Mouse (Mus musculus): Measurements from ENCODE around the gene Ctsw. TPM values are rescaled to one million over a fixed set of nuclear protein-coding genes. Genes with fewer than 3 reads are reported as not detected.
A peak's percentile ranks its signal among the peaks of the same experiment; 100 is the strongest.

The Ctsw gene
- total RNA-seq (2014; rRNA removed): 1.2 and 4.5 TPM in 2 replicates
- polyA plus RNA-seq (2015; fragmentation: Nextera tagmentation; extraction: Ambion mirVana): 1.6 and 2.0 TPM in 2 replicates

DNA sequence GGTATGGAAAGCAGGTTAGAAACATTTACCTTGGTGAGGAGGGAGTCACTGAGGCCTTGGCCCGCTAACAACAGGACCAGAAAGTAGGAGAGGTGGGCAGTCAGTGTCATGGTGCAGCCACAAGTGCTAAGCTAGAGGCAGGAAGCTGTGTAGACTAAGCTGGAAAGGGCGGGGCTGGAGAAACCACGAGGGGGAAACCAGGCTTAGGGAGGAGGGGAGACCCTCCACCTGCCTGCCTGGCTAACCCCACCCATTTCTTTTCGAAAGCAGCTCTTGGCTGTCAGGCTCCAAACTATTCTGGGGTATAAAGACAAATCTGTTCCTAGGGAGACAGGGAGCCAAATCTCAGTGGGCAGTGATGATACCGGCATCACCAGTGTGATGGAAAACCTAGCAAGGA lies at the start of gene Ctsw:
Gene Ctsw, minus strand, starts transcription at position 134 of the 400 bp plus-strand sequence.
- no peak within 1 kb of the TSS for H3K27ac ChIP-seq
- H3K27me3 ChIP-seq (ENCODE audit: insufficient read depth, low read length): no peaks in the 10 kb centered on the region
- no peak for TF ChIP-seq CTCF (IDR thresholded peaks at IDR 0.05; ENCODE audit: low read depth)
- H3K4me1 ChIP-seq (ENCODE audit: insufficient read depth, low read length): no peaks in the 10 kb centered on the region
- no peak within 1 kb of the TSS for H3K9ac ChIP-seq (replicated peaks; ENCODE audit: low read length)
- ATAC-seq: no peak
- WGBS: 57% methylated on average over 5 of the region's 5 CpGs
- DNase-seq (ENCODE audit: low spot score): no peak
- peaks cover 27% of the 10 kb centered on the region for H3K36me3 ChIP-seq (ENCODE audit: insufficient read depth, low read length)
- H3K4me2 ChIP-seq (ENCODE audit: low read depth, low read length): no peak within 1 kb of the TSS
- no peak within 1 kb of the TSS for H3K4me3 ChIP-seq (ENCODE audit: low read length)
- H3K9me3 ChIP-seq (ENCODE audit: low read length): no peaks in the 10 kb centered on the region

- 78% methylated on average over 8 of the region's 8 CpGs for WGBS
- TF ChIP-seq CTCF (IDR thresholded peaks at IDR 0.05; ENCODE audit: low read depth): no peak
These were observed 48.7 kb upstream of the Ctsw start for GRCm38 (mm10) chr19:5516906-5517505.

GRCm38 (mm10) chr19:5515840-5516777 lies 47.8 kb upstream of the Ctsw start:
- 0 out of 2 replicates have a peak, but pooled peaks cover 5% of the 10 kb centered on the region for H3K4me1 ChIP-seq (ENCODE audit: insufficient read depth, low read length)
- DNase-seq (ENCODE audit: low spot score) (no peak), ATAC-seq (no peak)
- TF ChIP-seq CTCF (IDR thresholded peaks at IDR 0.05; ENCODE audit: low read depth): no peak; the same call in 1 of the 2 replicates
- WGBS: 53% methylated on average over 7 of the region's 7 CpGs
- no peaks in the 10 kb centered on the region for H3K9me3 ChIP-seq (ENCODE audit: low read length)
- H3K4me3 ChIP-seq (ENCODE audit: low read length): no peak overlapping the region
- no peak overlapping the region for H3K27ac ChIP-seq
- no peak overlapping the region for H3K9ac ChIP-seq (replicated peaks; ENCODE audit: low read length)
- H3K4me2 ChIP-seq (ENCODE audit: low read depth, low read length): no peak overlapping the region
- no peaks in the 10 kb centered on the region for H3K27me3 ChIP-seq (ENCODE audit: insufficient read depth, low read length)
- H3K36me3 ChIP-seq (ENCODE audit: insufficient read depth, low read length): no peaks in the 10 kb centered on the region

More at GRCm38 (mm10) chr19:5516906-5517505, 48.7 kb upstream of the Ctsw start:
- no peaks in the 10 kb centered on the region for H3K27me3 ChIP-seq (ENCODE audit: insufficient read depth, low read length)
- no peaks in the 10 kb centered on the region for H3K9me3 ChIP-seq (ENCODE audit: low read length)
- ATAC-seq (no peak), DNase-seq (ENCODE audit: low spot score) (no peak)
- H3K27ac ChIP-seq: no peak overlapping the region
- no peaks in the 10 kb centered on the region for H3K36me3 ChIP-seq (ENCODE audit: insufficient read depth, low read length)
- no peak overlapping the region for H3K9ac ChIP-seq (replicated peaks; ENCODE audit: low read length)
- H3K4me1 ChIP-seq (ENCODE audit: insufficient read depth, low read length): 0 out of 2 replicates have a peak, but pooled peaks cover 5% of the 10 kb centered on the region
- no peak overlapping the region for H3K4me2 ChIP-seq (ENCODE audit: low read depth, low read length)
- no peak overlapping the region for H3K4me3 ChIP-seq (ENCODE audit: low read length)

DNA sequence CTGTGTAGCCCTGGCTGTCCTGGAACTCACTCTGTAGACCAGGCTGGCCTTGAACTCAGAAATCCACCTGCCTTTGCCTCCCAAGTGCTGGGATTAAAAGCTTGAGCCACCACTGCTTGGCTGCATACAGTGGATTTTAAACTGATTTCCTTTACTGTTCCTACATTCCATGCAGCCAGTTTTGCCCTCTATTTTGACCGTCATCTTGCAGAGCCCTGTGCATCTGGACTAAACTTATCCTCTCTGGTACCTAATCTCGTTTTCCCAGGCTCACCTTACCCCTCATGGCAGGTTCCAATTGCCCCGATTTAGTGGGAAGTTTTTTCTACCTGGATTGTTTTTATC lies 44.7 kb upstream of the Ctsw start:
- H3K27ac ChIP-seq: no peak overlapping the region

DNA sequence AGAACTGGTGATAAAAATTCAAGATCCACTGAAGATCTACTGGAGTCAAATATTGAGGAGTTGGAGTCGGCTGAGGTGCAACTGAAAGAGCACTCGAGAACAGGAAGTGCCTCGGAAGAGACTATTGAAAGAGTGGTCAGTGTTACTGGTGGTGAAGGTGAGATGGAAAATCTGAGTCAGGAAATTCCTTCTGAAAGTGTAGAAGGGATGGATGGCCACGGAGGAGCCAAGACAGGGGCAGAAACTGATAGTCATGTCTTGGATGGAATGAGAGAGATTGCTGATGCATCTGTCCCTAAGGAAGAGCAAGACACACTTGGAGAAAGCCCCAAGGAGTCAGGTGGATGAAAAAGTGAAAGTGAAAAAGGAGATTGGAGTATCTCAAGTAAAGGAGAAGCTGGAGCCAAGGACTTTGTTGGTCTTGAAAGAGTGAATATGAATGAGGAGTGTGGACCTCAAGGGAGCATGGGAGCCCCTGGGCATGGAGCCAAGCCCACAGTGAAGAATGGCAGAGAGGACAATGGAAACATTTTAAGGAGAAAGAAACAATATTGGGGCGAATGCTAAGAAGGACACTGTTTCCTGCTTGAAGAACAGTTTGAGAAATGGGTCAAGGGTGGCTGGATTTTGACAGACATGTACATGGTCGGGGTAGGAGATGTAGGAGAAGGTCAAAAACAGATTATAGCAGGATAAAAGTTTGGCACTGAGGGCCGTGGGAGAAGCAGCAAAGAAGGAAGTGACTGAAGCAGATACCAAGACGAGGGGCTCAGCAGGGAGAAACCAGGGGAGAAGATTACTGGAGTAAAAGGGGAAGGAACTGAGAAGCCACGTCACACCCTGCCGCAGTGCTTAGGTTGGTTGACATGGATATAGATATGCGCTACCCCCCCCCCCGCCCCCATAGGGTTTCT lies 44.0 kb upstream of the Ctsw start:
- DNase-seq (ENCODE audit: low spot score) (peak; percentile 39), ATAC-seq (no peak)
- H3K9ac ChIP-seq (replicated peaks; ENCODE audit: low read length): no peak overlapping the region
- no peak overlapping the region for H3K4me3 ChIP-seq (ENCODE audit: low read length)
- H3K27me3 ChIP-seq (ENCODE audit: insufficient read depth, low read length): no peaks in the 10 kb centered on the region
- H3K27ac ChIP-seq: no peak overlapping the region
- H3K4me2 ChIP-seq (ENCODE audit: low read depth, low read length): peak overlapping the region; percentile 23
- H3K9me3 ChIP-seq (ENCODE audit: low read length): no peaks in the 10 kb centered on the region
- no peak for TF ChIP-seq CTCF (IDR thresholded peaks at IDR 0.05; ENCODE audit: low read depth)
- H3K4me1 ChIP-seq (ENCODE audit: insufficient read depth, low read length): peaks cover 16% of the 10 kb centered on the region
- WGBS: 77% methylated on average over 12 of the region's 12 CpGs
- H3K36me3 ChIP-seq (ENCODE audit: insufficient read depth, low read length): no peaks in the 10 kb centered on the region

More for the DNA sequence above, 44.7 kb upstream of the Ctsw start:
- H3K4me1 ChIP-seq (ENCODE audit: insufficient read depth, low read length): peaks cover 16% of the 10 kb centered on the region
- WGBS: 86% methylated on average over 3 of the region's 3 CpGs
- TF ChIP-seq CTCF (IDR thresholded peaks at IDR 0.05; ENCODE audit: low read depth): no peak
- H3K9me3 ChIP-seq (ENCODE audit: low read length): no peaks in the 10 kb centered on the region
- ATAC-seq: no peak
- no peak overlapping the region for H3K4me3 ChIP-seq (ENCODE audit: low read length)
- H3K4me2 ChIP-seq (ENCODE audit: low read depth, low read length): no peak overlapping the region
- H3K9ac ChIP-seq (replicated peaks; ENCODE audit: low read length): no peak overlapping the region
- no peaks in the 10 kb centered on the region for H3K36me3 ChIP-seq (ENCODE audit: insufficient read depth, low read length)
- H3K27me3 ChIP-seq (ENCODE audit: insufficient read depth, low read length): no peaks in the 10 kb centered on the region
- DNase-seq (ENCODE audit: low spot score): no peak

DNA sequence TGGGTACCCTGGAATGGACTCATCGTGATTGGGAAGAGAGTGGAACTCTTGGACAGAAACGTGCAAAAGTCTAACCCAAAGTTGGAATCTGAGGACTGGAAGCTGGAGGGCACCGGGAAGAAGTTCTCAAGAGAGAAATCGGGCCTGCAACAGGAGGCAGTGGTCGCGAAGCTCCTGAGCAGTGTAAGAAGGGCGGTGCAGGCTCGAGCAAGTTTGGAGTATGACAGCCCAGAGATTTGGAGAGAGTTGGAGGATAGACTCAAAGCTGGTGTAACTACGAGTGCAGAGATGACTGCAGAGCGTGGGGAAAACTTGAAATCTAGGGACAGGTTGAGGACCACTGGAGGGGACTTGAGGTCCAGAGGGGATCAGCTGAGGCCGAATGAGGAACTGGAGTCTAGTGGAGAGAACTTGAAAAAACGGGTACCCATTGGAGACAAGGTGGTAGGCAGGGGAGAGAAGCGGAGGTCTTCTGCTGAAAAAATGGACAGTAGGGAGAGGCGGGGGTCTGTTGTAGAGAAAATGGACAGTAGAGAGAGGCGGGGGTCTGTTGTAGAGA lies 42.8 kb upstream of the Ctsw start:
- peak overlapping the region; percentile 80 for H3K4me2 ChIP-seq (ENCODE audit: low read depth, low read length)
- 47% methylated on average over 15 of the region's 15 CpGs for WGBS
- no peak for TF ChIP-seq CTCF (IDR thresholded peaks at IDR 0.05; ENCODE audit: low read depth)
- H3K27me3 ChIP-seq (ENCODE audit: insufficient read depth, low read length): no peaks in the 10 kb centered on the region
- DNase-seq (ENCODE audit: low spot score): no peak
- peak overlapping the region; percentile 70 for H3K9ac ChIP-seq (replicated peaks; ENCODE audit: low read length)
- ATAC-seq: no peak
- H3K4me3 ChIP-seq (ENCODE audit: low read length): peak overlapping the region; percentile 53
- no peaks in the 10 kb centered on the region for H3K36me3 ChIP-seq (ENCODE audit: insufficient read depth, low read length)
- H3K4me1 ChIP-seq (ENCODE audit: insufficient read depth, low read length): peaks cover 16% of the 10 kb centered on the region
- H3K27ac ChIP-seq: peak overlapping the region; percentile 27; the same call in 1 of the 2 replicates
- H3K9me3 ChIP-seq (ENCODE audit: low read length): no peaks in the 10 kb centered on the region

Measured in hindbrain, postnatal 0 days (tissue).